Mouse (Mus musculus) megakaryocyte, embryonic 14.5 days (primary cell): ENCODE results near the gene Borcs6.

Experiments
- FLI1 ChIP-seq: IDR thresholded peaks from 2 replicates; pipeline ENCODE4 v1.6.1; 2012; ENCODE audit warnings: low read length, inconsistent platforms, mixed read lengths
- GATA1 ChIP-seq: IDR thresholded peaks from 3 replicates; pipeline ENCODE4 v1.6.1; 2012; ENCODE audit warnings: mixed read lengths, low read length, inconsistent platforms, borderline replicate concordance

DNA sequence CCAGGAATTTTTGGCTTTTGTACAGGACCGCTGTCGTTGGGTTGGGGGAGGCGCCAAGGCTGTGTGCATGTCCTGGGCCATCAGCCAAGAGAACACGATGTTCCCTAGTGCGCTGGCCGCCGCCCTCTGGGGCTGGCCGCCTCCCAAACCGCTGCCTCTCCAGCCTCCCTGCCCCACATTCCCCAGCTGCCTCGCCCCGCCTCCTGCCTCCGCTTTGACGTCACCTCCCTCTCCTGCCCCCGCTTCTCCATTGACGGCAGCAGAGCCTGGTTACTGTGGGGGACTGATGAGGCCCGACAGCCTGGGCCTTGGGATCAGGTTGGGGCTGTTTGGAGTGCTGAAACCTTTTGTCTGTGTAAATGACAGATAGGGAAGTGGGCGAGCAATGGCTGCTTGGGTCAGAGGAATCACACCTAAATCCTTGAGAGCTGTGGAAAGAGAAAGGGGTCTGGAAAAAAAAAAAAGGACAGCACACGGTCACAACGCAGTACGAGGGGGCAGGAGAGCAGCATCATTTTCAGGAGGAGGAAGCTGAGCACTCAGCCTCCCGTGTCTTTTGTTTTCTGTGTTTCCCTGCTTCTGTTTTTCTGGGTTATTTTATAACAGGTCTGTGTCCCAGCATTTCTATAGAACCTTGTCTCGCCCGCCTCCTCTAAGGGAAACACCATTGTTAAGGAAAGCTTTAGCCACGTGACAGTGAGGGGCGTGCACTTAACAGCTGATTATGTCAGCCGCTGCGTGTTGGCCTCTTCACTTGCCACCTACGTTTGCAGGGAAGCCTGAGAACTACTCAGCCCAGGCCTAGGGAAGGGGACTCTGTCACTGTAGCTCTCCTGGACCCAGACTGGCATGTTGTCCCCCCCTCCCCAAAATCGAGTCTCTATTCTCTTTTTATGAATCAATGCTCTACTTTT lies 37.7 kb downstream of the Borcs6 start:
- no peak for TF ChIP-seq GATA1
- no peak for TF ChIP-seq FLI1
